Mouse (Mus musculus) lung, postnatal 10 days (tissue): ENCODE measurements around the gene Atpif1.
"Not testable (repeated sequence)": the region's sequence is repeated elsewhere in the genome, so short reads cannot be mapped to it uniquely, and the experiment has no call there.

ENCODE experiments used
- DNase-seq: peaks from one replicate; pipeline ENCODE4 v3.0.0; 2021

The Atpif1 gene

DNA sequence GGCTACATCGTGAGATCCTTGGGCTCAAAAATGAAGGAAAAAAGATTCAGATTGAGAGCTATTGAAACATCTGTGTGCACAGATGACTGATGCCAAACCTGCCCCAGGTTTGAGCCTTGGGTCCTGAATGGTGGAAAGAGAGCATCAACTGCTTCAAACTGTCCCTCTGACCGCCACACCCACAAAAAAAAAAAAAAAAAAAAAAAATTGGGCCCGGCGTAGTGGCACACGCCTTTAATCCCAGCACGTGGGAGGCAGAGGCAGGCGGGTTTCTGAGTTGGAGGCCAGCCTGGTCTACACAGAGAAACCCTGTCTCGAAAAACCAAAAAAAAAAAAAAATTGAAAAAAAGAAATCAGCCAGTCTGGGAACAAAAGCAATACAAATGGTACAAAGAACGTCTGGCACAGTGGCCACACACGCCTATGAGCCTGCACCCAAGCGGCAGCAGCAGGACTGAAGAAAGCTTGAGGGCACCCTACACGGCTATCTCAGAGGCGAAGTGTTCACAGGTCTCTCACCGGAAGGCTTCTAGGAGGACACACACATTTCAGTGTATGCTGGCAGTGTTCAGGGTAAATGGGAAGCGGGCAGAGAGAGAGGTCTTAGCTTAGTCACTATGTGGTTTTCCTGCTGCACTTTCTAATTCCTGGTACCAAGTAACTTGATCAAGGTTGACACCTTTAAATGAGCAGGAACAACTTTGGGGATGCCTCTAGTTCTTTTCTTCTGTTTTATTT lies 43.0 kb downstream of the Atpif1 start:
- no peak for DNase-seq

DNA sequence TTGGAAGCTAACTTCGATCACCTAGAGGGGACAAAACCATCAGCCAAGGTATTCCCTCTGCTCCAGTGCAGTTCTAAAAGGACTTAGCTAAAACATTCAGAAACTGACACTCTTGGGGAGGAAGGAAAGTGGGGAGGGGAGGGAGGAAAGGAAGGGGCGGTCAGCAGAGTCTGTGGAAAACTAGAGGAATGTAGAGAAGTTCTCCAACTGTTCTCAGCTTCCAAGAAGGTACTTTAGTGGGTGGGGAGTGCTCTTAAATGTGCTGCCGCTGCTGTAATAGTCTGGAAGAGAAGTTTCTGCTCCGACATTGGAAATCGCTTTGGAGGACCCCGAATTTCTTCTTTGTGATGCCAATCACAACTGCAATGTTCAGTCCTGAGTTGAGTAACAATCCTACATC lies 44.5 kb downstream of the Atpif1 start:
- DNase-seq = no peak

DNA sequence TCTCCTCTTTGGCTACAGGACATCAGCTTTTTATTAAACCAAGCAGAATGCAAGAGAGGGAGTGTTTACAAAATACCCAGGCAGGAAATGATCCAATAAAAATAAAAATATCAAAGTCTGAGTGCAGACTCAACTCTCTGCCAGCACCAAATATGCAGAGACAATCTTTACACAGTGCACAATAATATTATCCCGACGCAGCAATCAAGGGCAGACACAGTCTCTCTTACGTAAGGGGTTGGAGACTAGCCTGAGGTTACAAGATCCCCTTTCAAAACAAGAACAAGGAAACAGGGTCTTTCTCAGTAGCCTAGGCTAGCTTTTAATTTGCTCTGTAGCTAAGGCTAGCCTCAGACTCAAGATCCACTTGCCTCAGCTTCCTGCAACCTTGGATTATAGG lies 44.9 kb downstream of the Atpif1 start:
- no peak for DNase-seq

DNA sequence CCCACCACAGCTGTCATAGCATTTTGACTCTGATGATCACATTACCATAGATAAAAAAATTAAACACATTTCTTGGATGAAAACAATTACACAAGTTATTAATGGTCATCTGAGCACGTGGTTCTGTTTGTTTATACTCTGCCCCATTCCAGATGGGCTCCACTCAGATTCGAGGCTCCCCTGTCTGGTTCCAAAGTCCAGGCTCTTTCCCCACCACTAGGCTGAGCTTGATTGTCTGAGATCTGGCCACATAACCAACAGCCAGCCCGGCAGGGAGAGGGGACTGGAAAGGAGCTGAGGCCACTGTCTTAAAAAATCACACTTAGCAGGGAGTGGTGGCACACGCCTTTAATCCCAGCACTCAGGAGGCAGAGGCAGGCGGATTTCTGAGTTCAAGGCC lies 48.6 kb downstream of the Atpif1 start:
- DNase-seq = no peak

DNA sequence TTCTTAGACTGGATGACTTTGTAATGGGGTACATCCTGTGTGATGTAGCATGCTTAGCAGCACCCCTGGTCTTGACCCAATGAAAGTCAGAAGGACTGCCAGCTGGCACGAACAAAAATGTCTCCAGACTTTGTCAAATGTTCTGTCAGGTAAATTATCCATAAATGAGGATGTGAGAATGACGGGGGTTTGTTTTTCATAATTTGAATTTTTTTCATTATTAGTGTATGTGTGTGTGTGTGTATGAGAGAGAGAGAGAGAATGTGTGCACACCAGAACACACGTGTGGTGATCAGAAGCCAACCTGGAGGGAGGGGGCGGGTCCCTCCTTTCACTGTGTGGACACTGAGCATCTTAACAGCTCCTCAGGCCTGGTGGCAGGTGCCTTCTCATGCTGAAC lies 49.2 kb downstream of the Atpif1 start:
- DNase-seq = no peak

DNA sequence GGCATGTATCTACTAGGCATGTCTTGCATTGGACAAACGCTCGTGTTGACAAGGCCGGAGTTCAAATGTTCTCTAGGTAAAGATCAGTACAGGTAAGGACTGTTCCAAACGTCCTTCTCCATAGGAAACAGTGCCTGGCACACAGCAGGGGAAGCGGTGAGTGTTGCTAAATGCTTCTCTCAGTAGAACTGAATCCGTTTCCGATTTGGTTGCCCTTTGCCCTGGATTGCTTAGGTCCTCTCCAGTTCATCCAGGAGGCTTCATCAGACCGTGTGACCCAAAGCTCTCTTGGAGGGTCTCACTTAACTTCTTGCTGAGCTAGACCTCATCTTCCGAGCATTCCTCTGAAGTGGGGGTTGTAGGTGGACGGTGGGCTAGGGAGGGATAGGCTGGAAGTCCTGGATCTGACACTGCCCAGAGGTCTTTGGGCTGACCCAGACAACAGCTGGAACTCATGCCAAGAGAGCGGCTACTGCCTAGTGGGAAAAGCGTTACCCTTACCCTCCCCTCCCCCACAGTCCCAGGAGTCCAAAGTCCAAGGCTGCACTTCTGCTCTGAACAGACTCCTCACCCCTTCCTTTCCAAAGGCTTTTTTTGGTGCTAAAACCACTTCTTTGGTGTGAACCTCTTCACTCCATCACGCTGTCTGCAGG lies 50.4 kb downstream of the Atpif1 start:
- DNase-seq = peak; percentile 50

DNA sequence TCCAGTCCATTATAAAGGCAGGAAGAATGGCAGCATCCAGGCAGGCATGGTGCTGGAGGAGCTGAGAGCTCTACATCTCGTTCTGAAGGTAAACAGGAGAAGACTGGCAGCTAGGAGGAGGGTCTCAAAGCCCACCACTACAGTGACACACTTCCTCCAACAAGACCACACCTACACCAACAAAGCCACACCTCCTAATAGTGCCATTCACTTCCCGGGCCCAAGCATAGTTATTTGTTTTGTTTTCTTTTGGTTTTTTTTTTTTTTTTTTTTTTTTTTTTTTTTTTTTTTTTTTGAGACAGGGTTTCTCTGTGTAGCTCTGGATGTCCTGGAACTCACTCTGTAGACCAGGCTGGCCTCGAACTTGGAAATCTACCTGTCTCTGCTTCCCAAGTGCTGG lies 51.4 kb downstream of the Atpif1 start:
- not testable (repeated sequence) for DNase-seq
